Mouse (Mus musculus) ES-Bruce4 (cell line): ENCODE results near the gene Upf2.

Source experiments
- EP300 ChIP-seq: IDR thresholded peaks from 2 replicates; pipeline ENCODE4 v1.6.1; 2011; ENCODE audit warnings: low read depth, low read length; ENCODE audit not compliant: insufficient read depth
- POLR2A ChIP-seq: IDR thresholded peaks from one replicate; pipeline ENCODE4 v1.8.1; 2011; ENCODE audit warnings: low read length; ENCODE audit not compliant: insufficient read depth

DNA sequence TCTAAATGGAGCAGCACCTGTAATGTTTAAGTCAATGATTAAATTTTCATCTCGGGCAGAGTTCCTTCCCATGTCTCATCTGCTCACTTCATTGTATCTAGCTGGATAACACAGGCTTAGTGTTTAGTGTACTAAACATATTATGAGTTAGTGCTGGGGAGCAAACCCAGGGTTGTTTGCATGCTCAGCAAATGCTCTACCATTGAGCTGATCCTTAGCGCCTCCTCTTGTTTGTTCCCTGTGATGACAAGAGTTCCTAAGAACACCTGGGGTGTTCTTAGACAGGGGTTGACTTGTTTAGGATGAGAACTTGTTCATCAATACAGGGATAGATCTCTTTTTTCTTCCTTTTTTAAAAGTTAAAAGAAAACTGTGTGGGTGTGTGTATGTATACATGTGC lies 2.3 kb upstream of the Upf2 start:
- TF ChIP-seq EP300 (no peak), POLR2A (no peak)
